Mouse (Mus musculus) MEL (cell line): ENCODE measurements around the gene Lrrc8a. TPM values are rescaled to one million over a fixed set of nuclear protein-coding genes. Genes with fewer than 3 reads are reported as not detected.

ENCODE experiments used
- DNase-seq: peaks from one replicate; pipeline ENCODE4 v3.0.0; 2011; ENCODE audit warnings: low read depth, low spot score
- H3K27ac ChIP-seq: 2 replicates; pipeline ENCODE4 v1.5.1; 2012; ENCODE audit warnings: low read depth, mild to moderate bottlenecking, control low read depth, low read length, moderate library complexity; ENCODE audit not compliant: control insufficient read depth
- H3K27me3 ChIP-seq, 2 experiments: fragments of 150-350 bp in 1 of 2; sonication (generic) in 1 of 2; 2 replicates each; pipeline ENCODE4 v1.6.1; 2012; ENCODE audit warnings: low read length in 2 of 2, mild to moderate bottlenecking in 2 of 2, improper control_type of control experiment in 1 of 2, moderate library complexity in 1 of 2; ENCODE audit not compliant: insufficient read depth in 2 of 2, control insufficient read depth in 1 of 2
- H3K36me3 ChIP-seq, 2 experiments: 2 replicates each; pipeline ENCODE4 v1.6.1; 2012 to 2014; ENCODE audit warnings: low read length in 2 of 2, improper control_type of control experiment in 1 of 2, inconsistent platforms in 1 of 2, mild to moderate bottlenecking in 1 of 2; ENCODE audit not compliant: insufficient read depth in 2 of 2, control insufficient read depth in 1 of 2
- H3K4me1 ChIP-seq, 2 experiments: fragments of 150-350 bp in 1 of 2; sonication (generic) in 1 of 2; 2 replicates each; pipeline ENCODE4 v1.6.1; 2012; ENCODE audit warnings: low read length in 2 of 2, improper control_type of control experiment in 1 of 2, mild to moderate bottlenecking in 1 of 2; ENCODE audit not compliant: insufficient read depth in 2 of 2, control insufficient read depth in 1 of 2
- H3K4me3 ChIP-seq, 2 experiments: fragments of 150-350 bp in 1 of 2; sonication (generic) in 1 of 2; 2 replicates each; pipeline ENCODE4 v1.5.1; 2012; ENCODE audit warnings: low read depth in 2 of 2, low read length in 2 of 2, mild to moderate bottlenecking in 2 of 2, moderate library complexity in 2 of 2, control low read depth in 1 of 2, improper control_type of control experiment in 1 of 2; ENCODE audit not compliant: control insufficient read depth in 1 of 2, insufficient read depth in 1 of 2
- H3K79me2 ChIP-seq: 2 replicates; pipeline ENCODE4 v1.6.1; 2012; ENCODE audit warnings: mild to moderate bottlenecking, low read length, moderate library complexity; ENCODE audit not compliant: control insufficient read depth, poor library complexity, insufficient read depth
- H3K9ac ChIP-seq: 2 replicates; pipeline ENCODE4 v1.6.1; 2012; ENCODE audit warnings: low read depth, mild to moderate bottlenecking, control low read depth, low read length, moderate library complexity; ENCODE audit not compliant: control insufficient read depth, poor library complexity, severe bottlenecking
- H3K9me3 ChIP-seq: fragments of 150-350 bp; sonication (generic); replicated peaks from 2 replicates; pipeline ENCODE4 v1.6.1; 2012; ENCODE audit warnings: mild to moderate bottlenecking, low read length, improper control_type of control experiment, moderate library complexity; ENCODE audit not compliant: insufficient read depth
- BHLHE40 ChIP-seq: IDR thresholded peaks from 2 replicates; pipeline ENCODE4 v1.6.1; 2012; ENCODE audit warnings: low read depth, mild to moderate bottlenecking, inconsistent platforms, low read length, improper control_type of control experiment, borderline replicate concordance
- CHD1 ChIP-seq: IDR thresholded peaks from 2 replicates; pipeline ENCODE4 v1.6.1; 2012; ENCODE audit warnings: low read depth, mild to moderate bottlenecking, inconsistent platforms, low read length, improper control_type of control experiment
- CTCF ChIP-seq, 3 experiments: IDR thresholded peaks in 2 of 3; conservative IDR thresholded peaks in 1 of 3; 2 replicates each; pipeline ENCODE4 v1.5.1; 2011 to 2012; ENCODE audit warnings: low read length in 3 of 3, low read depth in 2 of 3, mild to moderate bottlenecking in 2 of 3, improper control_type of control experiment in 1 of 3, inconsistent platforms in 1 of 3, mixed read lengths in 1 of 3, moderate library complexity in 1 of 3; ENCODE audit not compliant: control insufficient read depth in 1 of 3, insufficient read depth in 1 of 3, poor library complexity in 1 of 3, severe bottlenecking in 1 of 3
- E2F4 ChIP-seq: IDR thresholded peaks from 2 replicates; pipeline ENCODE4 v1.6.1; 2011; ENCODE audit warnings: low read depth, low read length, improper control_type of control experiment, borderline replicate concordance
- ELF1 ChIP-seq: IDR thresholded peaks from 2 replicates; pipeline ENCODE4 v1.6.1; 2014; ENCODE audit warnings: low read depth, mild to moderate bottlenecking, inconsistent platforms, low read length, improper control_type of control experiment, moderate library complexity
- EP300 ChIP-seq, 2 experiments: IDR thresholded peaks; 2 replicates each; pipeline ENCODE4 v1.6.1; 2011; ENCODE audit warnings: improper control_type of control experiment in 2 of 2, low read length in 2 of 2, low read depth in 1 of 2, mild to moderate bottlenecking in 1 of 2
- ETS1 ChIP-seq: IDR thresholded peaks from 2 replicates; pipeline ENCODE4 v1.6.1; 2012; ENCODE audit warnings: low read depth, mild to moderate bottlenecking, inconsistent platforms, low read length, improper control_type of control experiment, moderate library complexity
- GABPA ChIP-seq: IDR thresholded peaks from 2 replicates; pipeline ENCODE4 v1.6.1; 2012; ENCODE audit warnings: low read depth, mild to moderate bottlenecking, inconsistent platforms, low read length, improper control_type of control experiment, moderate library complexity
- GATA1 ChIP-seq: IDR thresholded peaks from 2 replicates; pipeline ENCODE4 v1.6.1; 2011; ENCODE audit warnings: low read depth, low read length, improper control_type of control experiment
- HCFC1 ChIP-seq: IDR thresholded peaks from 2 replicates; pipeline ENCODE4 v1.6.1; 2012; ENCODE audit warnings: low read depth, mild to moderate bottlenecking, inconsistent platforms, low read length, improper control_type of control experiment, moderate library complexity
- JUND ChIP-seq: IDR thresholded peaks from 2 replicates; pipeline ENCODE4 v1.6.1; 2011; ENCODE audit warnings: low read depth, mild to moderate bottlenecking, improper control_type of control experiment, low read length
- KAT2A ChIP-seq: conservative IDR thresholded peaks from 2 replicates; pipeline ENCODE4 v1.6.1; 2012; ENCODE audit warnings: low read depth, low read length, improper control_type of control experiment, inconsistent platforms
- MAFK ChIP-seq: IDR thresholded peaks from 2 replicates; pipeline ENCODE4 v1.6.1; 2011; ENCODE audit warnings: low read depth, mild to moderate bottlenecking, low read length, improper control_type of control experiment, borderline replicate concordance
- MAX ChIP-seq: IDR thresholded peaks from 2 replicates; pipeline ENCODE4 v1.6.1; 2011; ENCODE audit warnings: low read length, improper control_type of control experiment
- MAZ ChIP-seq: IDR thresholded peaks from 2 replicates; pipeline ENCODE4 v1.6.1; 2012; ENCODE audit warnings: low read depth, mild to moderate bottlenecking, inconsistent platforms, low read length, improper control_type of control experiment
- MEF2A ChIP-seq: IDR thresholded peaks from 2 replicates; pipeline ENCODE4 v1.6.1; 2014; ENCODE audit warnings: low read depth, mild to moderate bottlenecking, inconsistent platforms, low read length, improper control_type of control experiment; ENCODE audit not compliant: poor library complexity, insufficient replicate concordance, severe bottlenecking; ENCODE audit errors: extremely low read depth
- MXI1 ChIP-seq: IDR thresholded peaks from 2 replicates; pipeline ENCODE4 v1.6.1; 2011; ENCODE audit warnings: mild to moderate bottlenecking, low read depth, low read length, improper control_type of control experiment
- MYB ChIP-seq: IDR thresholded peaks from 2 replicates; pipeline ENCODE4 v1.6.1; 2011; ENCODE audit warnings: mild to moderate bottlenecking, low read depth, low read length, improper control_type of control experiment
- MYC ChIP-seq: IDR thresholded peaks from 2 replicates; pipeline ENCODE4 v1.6.1; 2011; ENCODE audit warnings: low read depth, mild to moderate bottlenecking, low read length, improper control_type of control experiment, moderate library complexity
- NELFE ChIP-seq: IDR thresholded peaks from 2 replicates; pipeline ENCODE4 v1.6.1; 2011; ENCODE audit warnings: low read depth, low read length, improper control_type of control experiment
- POLR2A ChIP-seq, 2 experiments: IDR thresholded peaks; 2 replicates each; pipeline ENCODE4 v1.6.1; 2011 to 2012; ENCODE audit warnings: low read length in 2 of 2, mild to moderate bottlenecking in 2 of 2, control low read depth in 1 of 2, improper control_type of control experiment in 1 of 2, low read depth in 1 of 2, moderate library complexity in 1 of 2; ENCODE audit not compliant: control insufficient read depth in 1 of 2, insufficient read depth in 1 of 2, poor library complexity in 1 of 2
- POLR2AphosphoS2 ChIP-seq: IDR thresholded peaks from 2 replicates; pipeline ENCODE4 v1.6.1; 2011; ENCODE audit warnings: low read length, improper control_type of control experiment
- POLR2AphosphoS5 ChIP-seq: IDR thresholded peaks from 2 replicates; pipeline ENCODE4 v1.6.1; 2012; ENCODE audit warnings: low read depth, borderline replicate concordance, mild to moderate bottlenecking, inconsistent platforms, low read length, moderate library complexity, mixed read lengths
- RAD21 ChIP-seq: IDR thresholded peaks from 2 replicates; pipeline ENCODE4 v1.6.1; 2011; ENCODE audit warnings: mild to moderate bottlenecking, low read depth, low read length, improper control_type of control experiment
- RCOR1 ChIP-seq: IDR thresholded peaks from 2 replicates; pipeline ENCODE4 v1.6.1; 2012; ENCODE audit warnings: low read depth, mild to moderate bottlenecking, inconsistent platforms, low read length, improper control_type of control experiment
- SIN3A ChIP-seq: IDR thresholded peaks from 2 replicates; pipeline ENCODE4 v1.6.1; 2012; ENCODE audit warnings: low read length, improper control_type of control experiment, inconsistent platforms
- TAL1 ChIP-seq: IDR thresholded peaks from 2 replicates; pipeline ENCODE4 v1.6.1; 2012; ENCODE audit warnings: mild to moderate bottlenecking, inconsistent platforms, low read length, moderate library complexity, mixed read lengths
- TBP ChIP-seq: IDR thresholded peaks from 2 replicates; pipeline ENCODE4 v1.8.0; 2011; ENCODE audit warnings: low read depth, low read length, improper control_type of control experiment
- TCF12 ChIP-seq: IDR thresholded peaks from 2 replicates; pipeline ENCODE4 v1.6.1; 2014; ENCODE audit warnings: low read depth, mild to moderate bottlenecking, inconsistent platforms, low read length, improper control_type of control experiment, moderate library complexity
- UBTF ChIP-seq: IDR thresholded peaks from 2 replicates; pipeline ENCODE4 v1.6.1; 2012; ENCODE audit warnings: low read depth, mild to moderate bottlenecking, inconsistent platforms, low read length, improper control_type of control experiment, moderate library complexity, borderline replicate concordance; ENCODE audit not compliant: insufficient read depth
- USF1 ChIP-seq: IDR thresholded peaks from 2 replicates; pipeline ENCODE4 v1.6.1; 2014; ENCODE audit warnings: low read depth, mild to moderate bottlenecking, inconsistent platforms, low read length, improper control_type of control experiment, moderate library complexity
- USF2 ChIP-seq, 2 experiments: IDR thresholded peaks; 2 replicates each; pipeline ENCODE4 v1.6.1; 2011 to 2012; ENCODE audit warnings: improper control_type of control experiment in 2 of 2, low read length in 2 of 2, borderline replicate concordance in 1 of 2, inconsistent platforms in 1 of 2, low read depth in 1 of 2, mild to moderate bottlenecking in 1 of 2; ENCODE audit not compliant: insufficient read depth in 1 of 2
- ZKSCAN1 ChIP-seq: IDR thresholded peaks from 2 replicates; pipeline ENCODE4 v1.6.1; 2012; ENCODE audit warnings: low read depth, mild to moderate bottlenecking, inconsistent platforms, low read length, improper control_type of control experiment, moderate library complexity
- ZNF384 ChIP-seq: IDR thresholded peaks from 2 replicates; pipeline ENCODE4 v1.6.1; 2012; ENCODE audit warnings: low read depth, mild to moderate bottlenecking, inconsistent platforms, low read length, improper control_type of control experiment
- polyA plus RNA-seq, 2 experiments: library from polyadenylated mRNA; stranded (reverse) in 1 of 2; unstranded in 1 of 2; fragments of >175 nt in 1 of 2; fragments of >200 nt in 1 of 2; gene quantifications; 2 replicates each; pipeline versions ENCODE4 v1.2.1 to v1.2.4; 2012; ENCODE audit warnings: low replicate concordance in 2 of 2, low read depth in 1 of 2; ENCODE audit not compliant: insufficient read length in 2 of 2, insufficient read depth in 1 of 2, missing spikeins in 1 of 2
- total RNA-seq: library from RNA; depleted of rRNA; stranded (reverse); fragments of 300-350 nt; gene quantifications from 2 replicates; pipeline ENCODE4 v1.2.3, GENCODE M21; 2012

Gene Lrrc8a
- total and polyA plus RNA-seq, 3 experiments = 6.9 to 8.3 TPM; not detected in 1

DNA sequence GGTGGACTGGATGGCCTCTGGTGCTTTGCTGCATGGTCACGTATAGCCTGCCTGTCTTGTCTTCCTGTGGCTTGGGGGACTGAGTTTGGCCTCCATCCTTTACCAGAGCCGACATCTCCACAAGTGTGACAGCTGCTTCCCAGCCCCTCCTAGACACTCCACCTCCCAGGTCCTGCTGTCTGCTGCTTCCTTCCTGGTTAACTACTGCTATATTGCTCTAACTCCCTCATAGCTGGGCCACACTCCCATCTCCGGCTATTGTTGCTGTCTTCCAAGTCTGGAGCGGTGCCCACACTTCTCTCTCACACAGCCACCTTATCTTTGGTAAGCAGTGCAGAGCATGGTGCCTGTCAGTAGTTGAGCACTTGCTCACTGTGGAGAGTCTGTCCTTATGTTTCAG lies 2.3 kb downstream of the Lrrc8a start:
- TF ChIP-seq MXI1 = peak; percentile 93
- peak; percentile 27; the same call in 1 of the 2 replicates for TF ChIP-seq NELFE
- peak; percentile 84 for TF ChIP-seq TAL1
- no peak for TF ChIP-seq USF1
- peak in 1 of 2 experiments; percentile 21; a peak in 1 of 4 replicates for TF ChIP-seq POLR2A (IDR thresholded peaks at IDR 0.05; ENCODE audit: control insufficient read depth in 1 of 2, insufficient read depth in 1 of 2, low read depth in 1 of 2, low read length in 2 of 2, poor library complexity in 1 of 2)
- peak; percentile 78 for TF ChIP-seq GATA1
- TF ChIP-seq ELF1 = 0 out of 2 replicates have a peak, but pooled peaks have one; percentile 11
- TF ChIP-seq HCFC1 = peak; percentile 60
- TF ChIP-seq MAX = peak; percentile 80
- peak; percentile 92 for TF ChIP-seq SIN3A
- TF ChIP-seq BHLHE40 = no peak
- no peak for TF ChIP-seq POLR2AphosphoS5
- TF ChIP-seq ETS1 = peak; percentile 72
- TF ChIP-seq UBTF = no peak
- TF ChIP-seq E2F4 = no peak
- no peak for TF ChIP-seq MYB
- TF ChIP-seq GABPA = no peak
- TF ChIP-seq CTCF (IDR thresholded peaks at IDR 0.05 in 2 of 3, conservative IDR thresholded peaks at IDR 0.05 in 1 of 3; ENCODE audit: control insufficient read depth in 1 of 3, insufficient read depth in 1 of 3, low read depth in 2 of 3, low read length in 3 of 3, poor library complexity in 1 of 3, severe bottlenecking in 1 of 3) = no peak
- no peak for TF ChIP-seq POLR2AphosphoS2
- TF ChIP-seq KAT2A = no peak
- no peak for TF ChIP-seq CHD1
- no peak for TF ChIP-seq MAFK
- no peak for TF ChIP-seq MEF2A
- no peak for TF ChIP-seq JUND
- peak; percentile 65 for TF ChIP-seq TCF12
- no peak; the same call in 1 of the 2 replicates for TF ChIP-seq RAD21
- TF ChIP-seq MYC = peak; percentile 79
- TF ChIP-seq ZNF384 = no peak
- peak; percentile 68 to 70 for TF ChIP-seq EP300 (IDR thresholded peaks at IDR 0.05; ENCODE audit: low read depth in 1 of 2, low read length in 2 of 2)
- no peak for TF ChIP-seq USF2 (IDR thresholded peaks at IDR 0.05; ENCODE audit: borderline replicate concordance in 1 of 2, insufficient read depth in 1 of 2, low read depth in 1 of 2, low read length in 2 of 2)
- TF ChIP-seq ZKSCAN1 = no peak
- TF ChIP-seq TBP = peak; percentile 42; the same call in 1 of the 2 replicates
- 0 out of 2 replicates have a peak, but pooled peaks have one; percentile 33 for TF ChIP-seq MAZ
- TF ChIP-seq RCOR1 = peak; percentile 47; the same call in 1 of the 2 replicates
- H3K27ac ChIP-seq = 0 out of 2 replicates have a peak overlapping the region, but pooled peaks have one; percentile 6
- peaks cover 17% of the 10 kb centered on the region for H3K79me2 ChIP-seq
- DNase-seq = peak; percentile 92
- no peaks in the 10 kb centered on the region for H3K27me3 ChIP-seq
- peaks cover 5 to 11% of the 10 kb centered on the region in 2 experiments for H3K36me3 ChIP-seq
- no peak overlapping the region for H3K9ac ChIP-seq
- no peaks in the 10 kb centered on the region for H3K9me3 ChIP-seq
- no peak overlapping the region for H3K4me3 ChIP-seq
- H3K4me1 ChIP-seq = peaks cover 9 to 20% of the 10 kb centered on the region in 2 experiments
